Mouse (Mus musculus) ES-E14 (cell line): ENCODE results near the gene Slc4a3. TPM values are rescaled to one million over a fixed set of nuclear protein-coding genes. Genes with fewer than 3 reads are reported as not detected.

Experiments
- DNase-seq: peaks from one replicate; pipeline ENCODE4 v3.0.0-alpha.2; 2013; ENCODE audit warnings: low read depth, low spot score
- H3K27ac ChIP-seq: 2 replicates; pipeline ENCODE4 v1.5.1; 2012; ENCODE audit warnings: low read depth, mild to moderate bottlenecking, low read length, moderate library complexity, mixed read lengths; ENCODE audit not compliant: poor library complexity, insufficient read depth, severe bottlenecking
- H3K36me3 ChIP-seq: 2 replicates; pipeline ENCODE4 v1.6.1; 2012; ENCODE audit warnings: mild to moderate bottlenecking, low read length, moderate library complexity, mixed read lengths; ENCODE audit not compliant: control insufficient read depth, poor library complexity, insufficient read depth, severe bottlenecking
- H3K4me1 ChIP-seq, 2 experiments: fragments of 150-350 bp in 1 of 2; sonication (generic) in 1 of 2; 2 replicates each; pipeline ENCODE4 v1.6.1; 2012; ENCODE audit warnings: low read length in 2 of 2, mild to moderate bottlenecking in 1 of 2, mixed read lengths in 1 of 2; ENCODE audit not compliant: control insufficient read depth in 2 of 2, insufficient read depth in 2 of 2, poor library complexity in 1 of 2
- H3K4me3 ChIP-seq, 2 experiments: fragments of 150-350 bp in 1 of 2; sonication (generic) in 1 of 2; 2 replicates each; pipeline ENCODE4 v1.5.1; 2012; ENCODE audit warnings: low read length in 2 of 2, low read depth in 1 of 2, mild to moderate bottlenecking in 1 of 2, mixed read lengths in 1 of 2; ENCODE audit not compliant: insufficient read depth in 1 of 2, poor library complexity in 1 of 2, severe bottlenecking in 1 of 2
- H3K9ac ChIP-seq: 2 replicates; pipeline ENCODE4 v1.6.1; 2012; ENCODE audit warnings: low read depth, mild to moderate bottlenecking, low read length, mixed read lengths; ENCODE audit not compliant: poor library complexity, insufficient read depth, severe bottlenecking
- H3K9me3 ChIP-seq: fragments of 150-350 bp; sonication (generic); 2 replicates; pipeline ENCODE4 v1.6.1; 2012; ENCODE audit warnings: low read depth, mild to moderate bottlenecking, low read length; ENCODE audit not compliant: control insufficient read depth, insufficient read depth
- CHD2 ChIP-seq: IDR thresholded peaks from 2 replicates; pipeline ENCODE4 v1.6.1; 2014; ENCODE audit warnings: mild to moderate bottlenecking, low read depth, low read length, inconsistent platforms
- HCFC1 ChIP-seq: IDR thresholded peaks from 2 replicates; pipeline ENCODE4 v1.6.1; 2012; ENCODE audit warnings: low read length, inconsistent platforms, borderline replicate concordance; ENCODE audit not compliant: insufficient read depth
- MAFK ChIP-seq: IDR thresholded peaks from 2 replicates; pipeline ENCODE4 v1.6.1; 2014; ENCODE audit warnings: mild to moderate bottlenecking, low read depth, low read length, inconsistent platforms; ENCODE audit not compliant: insufficient read depth
- ZC3H11A ChIP-seq: IDR thresholded peaks from 2 replicates; pipeline ENCODE4 v1.6.1; 2012; ENCODE audit warnings: low read depth, mild to moderate bottlenecking, inconsistent platforms, low read length, borderline replicate concordance
- ZNF384 ChIP-seq: IDR thresholded peaks from 2 replicates; pipeline ENCODE4 v1.6.1; 2012; ENCODE audit warnings: low read depth, low read length, inconsistent platforms
- in situ Hi-C, 2 experiments: fragments of 600-800 bp; cut with MboI; formaldehyde crosslinking; loops; one replicate each; pipeline ENCODE4 v1.15.1; 2025; ENCODE audit warnings: low sequenced_read_pairs in 2 of 2, inconsistent platforms in 1 of 2; ENCODE audit not compliant: unreplicated experiment in 2 of 2
- total RNA-seq: library from RNA; depleted of rRNA; stranded (reverse); fragments of 300-350 nt; gene quantifications from 2 replicates; pipeline ENCODE4 v1.2.3, GENCODE M21; 2012

The Slc4a3 gene
- total RNA-seq, 1 experiment, result 7.9 TPM

- peaks cover 14 to 25% of the 10 kb centered on the region in 2 experiments; a peak in 3 of 4 replicates for H3K4me1 ChIP-seq
- H3K4me3 ChIP-seq, result no peak overlapping the region; a peak in 1 of 4 replicates
- no peak overlapping the region for H3K9ac ChIP-seq
- in situ Hi-C loops, result no loop called here
- H3K9me3 ChIP-seq, result no peaks in the 10 kb centered on the region
- TF ChIP-seq ZC3H11A (0 out of 2 replicates have a peak, but pooled peaks have one; percentile 9), MAFK (no peak)
- no peak for DNase-seq
- H3K36me3 ChIP-seq, result no peaks in the 10 kb centered on the region
- H3K27ac ChIP-seq, result no peak overlapping the region
Observed at GRCm38 (mm10) chr1:75593956-75594355, 47.9 kb downstream of the Slc4a3 start.

GRCm38 (mm10) chr1:75594836-75595235 lies 48.8 kb downstream of the Slc4a3 start:
- H3K27ac ChIP-seq, result no peak overlapping the region
- TF ChIP-seq CHD2, result no peak
- TF ChIP-seq ZNF384, result no peak
- TF ChIP-seq ZC3H11A, result no peak
- no peak for TF ChIP-seq HCFC1
- no peak for TF ChIP-seq MAFK
- peak overlapping the region in 1 of 2 experiments; percentile 25; a peak in 1 of 4 replicates for H3K4me3 ChIP-seq
- no peak for DNase-seq
- in situ Hi-C loops, result no loop called here
- H3K9me3 ChIP-seq, result no peaks in the 10 kb centered on the region
- peaks cover 12 to 17% of the 10 kb centered on the region in 2 experiments; a peak in 3 of 4 replicates for H3K4me1 ChIP-seq
- no peaks in the 10 kb centered on the region for H3K36me3 ChIP-seq
- H3K9ac ChIP-seq, result no peak overlapping the region

- in situ Hi-C loops, result no loop called here
- Histone ChIP-seq H3K9ac (no peak overlapping the region), H3K36me3 (no peaks in the 10 kb centered on the region), H3K4me3 (no peak overlapping the region), H3K4me1 (peaks cover 12 to 22% of the 10 kb centered on the region in 2 experiments; a peak in 3 of 4 replicates), H3K9me3 (no peaks in the 10 kb centered on the region), H3K27ac (no peak overlapping the region)
- DNase-seq, result no peak
- TF ChIP-seq MAFK, result no peak
- TF ChIP-seq ZNF384, result no peak
- no peak for TF ChIP-seq ZC3H11A
- no peak for TF ChIP-seq HCFC1
- TF ChIP-seq CHD2, result no peak
Observed at GRCm38 (mm10) chr1:75595930-75596329, 49.9 kb downstream of the Slc4a3 start.

- H3K36me3 ChIP-seq, result no peaks in the 10 kb centered on the region
- DNase-seq, result no peak
- H3K27ac ChIP-seq, result no peak overlapping the region; the same call in 1 of the 2 replicates
- peaks cover 15 to 26% of the 10 kb centered on the region in 2 experiments for H3K4me1 ChIP-seq
- no peaks in the 10 kb centered on the region for H3K9me3 ChIP-seq
- TF ChIP-seq MAFK (no peak), ZC3H11A (no peak), ZNF384 (no peak), HCFC1 (no peak), CHD2 (no peak)
- in situ Hi-C loops, result no loop called here
- H3K9ac ChIP-seq, result no peak overlapping the region
- H3K4me3 ChIP-seq, result no peak overlapping the region
Observed at GRCm38 (mm10) chr1:75596906-75597305, 50.8 kb downstream of the Slc4a3 start.

GRCm38 (mm10) chr1:75597622-75598021 lies 51.6 kb downstream of the Slc4a3 start:
- Histone ChIP-seq H3K36me3 (no peaks in the 10 kb centered on the region), H3K4me3 (no peak overlapping the region), H3K9ac (no peak overlapping the region), H3K9me3 (no peaks in the 10 kb centered on the region), H3K27ac (no peak overlapping the region), H3K4me1 (peaks cover 15 to 26% of the 10 kb centered on the region in 2 experiments)
- in situ Hi-C loops, result no loop called here
- no peak for TF ChIP-seq CHD2
- no peak for TF ChIP-seq MAFK
- peak; percentile 69 for TF ChIP-seq ZC3H11A
- TF ChIP-seq ZNF384, result no peak
- TF ChIP-seq HCFC1, result no peak
- DNase-seq, result no peak
